In the genomic region with DNA sequence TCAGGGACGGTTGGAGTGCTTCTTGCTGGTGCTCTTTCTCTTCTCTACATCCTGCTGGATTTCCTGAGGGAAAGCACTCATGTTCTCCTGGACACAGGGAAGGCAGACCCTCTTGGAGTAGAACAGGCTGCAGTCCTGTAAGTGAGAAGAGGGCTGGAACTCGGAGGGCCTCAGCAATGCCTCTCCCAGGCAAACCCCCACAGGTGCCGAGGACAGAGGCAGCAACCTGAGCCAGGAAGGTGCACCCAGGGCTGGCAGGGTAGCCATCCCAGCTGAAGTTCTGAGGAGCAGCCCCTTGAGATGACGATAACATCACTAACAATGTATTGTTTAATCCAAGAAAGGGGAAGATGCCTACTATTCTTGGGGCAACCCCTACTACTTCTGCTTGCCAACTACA, we compare ENCODE assay signal across 18 mouse cellular contexts. TPM values are rescaled to one million over a fixed set of nuclear protein-coding genes. Genes with fewer than 3 reads are reported as not detected.
"Had no signal": no experiment of that assay in that cellular context is flagged by ENCODE, and none has a peak within 500 bp of the region (broad histone marks: within the 10 kb centered on the region; RNA-seq: fewer than 3 reads in every experiment).

No protein-coding gene starts in this region.

- H3K36me3 ChIP-seq: liver, embryonic 15.5 days; lung, embryonic 15.5 days; midbrain, embryonic 13.5 days; midbrain, embryonic 15.5 days; neural tube, embryonic 12.5 days; stomach, embryonic 15.5 days had no signal

- H3K9me3 ChIP-seq: liver, embryonic 15.5 days; lung, embryonic 15.5 days; megakaryocyte, embryonic 14.5 days; midbrain, embryonic 13.5 days; midbrain, embryonic 15.5 days; neural tube, embryonic 12.5 days; stomach, embryonic 15.5 days had no signal

- ATAC-seq: liver, postnatal 0 days; lung, postnatal 0 days; midbrain, embryonic 13.5 days; midbrain, embryonic 15.5 days had no signal

- H3K27me3 ChIP-seq: liver, embryonic 15.5 days; lung, embryonic 15.5 days; midbrain, embryonic 13.5 days; midbrain, embryonic 15.5 days; neural tube, embryonic 12.5 days; stomach, embryonic 15.5 days had no signal

- H3K9ac ChIP-seq: liver, embryonic 15.5 days; liver, postnatal 0 days; lung, embryonic 15.5 days; midbrain, embryonic 13.5 days; midbrain, embryonic 15.5 days; neural tube, embryonic 12.5 days; stomach, embryonic 15.5 days had no signal

- DNase-seq: liver, postnatal 0 days; lung, adult 2 months; lung, postnatal 14 days; lung, postnatal 36 days; right cerebral cortex, postnatal 14 days had no signal

- H3K4me3 ChIP-seq: liver, embryonic 15.5 days; lung, embryonic 15.5 days; megakaryocyte, embryonic 14.5 days; midbrain, embryonic 13.5 days; midbrain, embryonic 15.5 days; neural tube, embryonic 12.5 days; stomach, embryonic 15.5 days had no signal

- H3K4me2 ChIP-seq: liver, embryonic 15.5 days; lung, embryonic 15.5 days; midbrain, embryonic 11.5 days; midbrain, embryonic 13.5 days; midbrain, embryonic 15.5 days; neural tube, embryonic 12.5 days; stomach, embryonic 15.5 days had no signal

- H3K27ac ChIP-seq: liver, embryonic 15.5 days; lung, embryonic 15.5 days; macrophage; midbrain, embryonic 13.5 days; midbrain, embryonic 15.5 days; neural tube, embryonic 12.5 days; stomach, embryonic 15.5 days; stomach, postnatal 0 days had no signal

RNA-seq across cellular contexts. Expression of a gene that starts 14.1 kb away (rescaled TPM):
- total RNA-seq: monocyte, adult 5-6 weeks; neutrophil, adult 5-6 weeks had no signal
- polyA plus RNA-seq: liver, postnatal 0 days; macrophage had no signal

RNA-seq across cellular contexts. Expression of a gene that starts 52.1 kb away (rescaled TPM):
- total RNA-seq: monocyte, adult 5-6 weeks had no signal
